Mouse (Mus musculus): ENCODE measurements around the gene Wipi2.
A peak's percentile ranks its signal among the peaks of the same experiment; 100 is the strongest.

Wipi2 gene

DNA sequence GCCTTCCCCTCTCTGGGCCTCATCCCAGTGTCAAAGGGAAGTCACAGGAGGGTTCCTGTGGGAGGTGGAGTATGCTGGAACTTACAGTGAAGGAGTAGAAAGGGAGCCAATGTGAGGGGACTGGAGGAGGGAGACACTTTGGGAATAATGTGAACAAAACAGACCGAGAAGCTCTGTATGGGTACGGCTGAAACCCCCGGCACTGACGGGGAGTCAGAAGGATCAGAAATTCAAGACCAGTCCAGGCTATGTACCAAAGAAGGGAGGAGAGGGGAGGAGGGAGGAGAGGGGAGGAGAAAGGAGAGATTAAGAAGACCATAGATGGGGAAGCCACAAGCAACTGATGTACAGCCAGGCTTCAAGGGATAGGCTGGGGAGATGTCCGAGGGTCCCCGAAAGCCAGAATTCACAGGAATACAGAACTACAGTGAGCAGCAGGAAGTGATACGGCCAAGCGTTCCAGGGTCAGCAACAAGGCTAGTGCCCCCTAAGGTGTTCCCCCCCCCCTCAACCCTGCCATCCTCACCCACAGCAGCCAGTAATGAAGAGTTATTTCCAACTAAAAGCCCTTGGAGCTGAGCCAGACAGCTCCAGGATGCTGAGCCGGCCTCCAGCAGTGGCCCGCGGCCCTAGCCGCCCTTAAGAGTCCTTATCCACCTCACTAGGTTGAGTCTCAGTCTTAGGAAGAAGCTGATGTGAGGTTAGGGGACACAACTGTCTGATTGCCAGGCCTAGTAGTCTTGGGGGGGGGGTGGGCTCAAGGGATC lies 65.7 kb downstream of the Wipi2 start:
- peak; percentile 66 to 70 for DNase-seq

DNA sequence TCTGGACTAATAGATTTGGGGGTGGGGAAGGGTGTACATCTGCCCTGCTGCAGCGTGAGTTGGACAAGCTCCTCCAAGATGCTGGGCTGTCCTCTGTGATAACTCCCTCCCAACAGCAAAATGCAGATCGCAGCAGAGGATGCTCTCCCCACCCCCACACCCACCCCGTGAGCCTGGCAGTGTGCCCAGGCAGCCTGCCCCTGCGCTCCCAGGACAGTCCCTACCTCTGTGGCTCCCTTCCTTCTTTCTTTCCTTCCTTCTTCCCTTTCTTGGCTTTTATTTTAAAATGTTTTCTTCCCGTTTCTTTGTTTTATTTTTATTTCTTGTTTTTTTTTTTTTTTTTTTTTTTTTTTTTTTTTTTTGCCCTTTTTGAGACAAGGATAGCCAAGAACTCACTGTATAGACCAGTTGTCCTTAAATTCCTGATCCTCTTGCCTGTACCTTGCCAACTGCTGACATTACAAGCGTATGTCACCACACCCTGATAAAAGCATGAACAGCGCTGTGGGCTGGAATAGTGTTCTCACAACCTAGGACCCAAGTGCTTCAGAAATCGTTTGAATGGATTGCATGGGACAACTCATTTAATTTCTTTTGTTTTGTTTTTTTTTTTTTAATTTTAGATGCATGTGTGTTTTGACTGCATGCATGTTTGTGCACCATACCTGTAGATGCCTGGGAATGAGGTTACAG lies 66.4 kb downstream of the Wipi2 start:
- peak; percentile 76 to 88 for DNase-seq

- DNase-seq: peak; percentile 48 to 51
Measured at GRCm38 (mm10) chr5:142694627-142695340, 67.3 kb downstream of the Wipi2 start.

DNA sequence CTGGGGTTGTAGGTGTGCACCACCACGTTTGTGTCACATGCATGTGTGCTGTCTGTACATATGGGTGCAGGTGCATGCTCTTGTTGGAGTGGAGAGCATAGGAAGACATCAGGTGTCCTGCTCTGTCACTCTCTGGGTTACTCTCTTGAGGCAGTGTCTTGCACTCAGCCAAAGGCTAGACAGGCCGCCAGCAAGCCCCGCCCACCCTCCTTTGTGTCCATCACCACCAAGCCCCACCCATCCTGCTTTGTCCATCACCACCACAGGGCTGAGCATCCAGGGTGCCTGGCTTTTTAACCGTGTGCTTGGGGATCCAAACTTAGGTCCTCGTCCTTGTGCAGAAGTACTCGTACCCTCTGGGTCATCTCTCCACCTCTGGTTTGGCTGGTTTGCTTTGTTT lies 68.8 kb downstream of the Wipi2 start:
- DNase-seq: peak; percentile 35 to 74

DNA sequence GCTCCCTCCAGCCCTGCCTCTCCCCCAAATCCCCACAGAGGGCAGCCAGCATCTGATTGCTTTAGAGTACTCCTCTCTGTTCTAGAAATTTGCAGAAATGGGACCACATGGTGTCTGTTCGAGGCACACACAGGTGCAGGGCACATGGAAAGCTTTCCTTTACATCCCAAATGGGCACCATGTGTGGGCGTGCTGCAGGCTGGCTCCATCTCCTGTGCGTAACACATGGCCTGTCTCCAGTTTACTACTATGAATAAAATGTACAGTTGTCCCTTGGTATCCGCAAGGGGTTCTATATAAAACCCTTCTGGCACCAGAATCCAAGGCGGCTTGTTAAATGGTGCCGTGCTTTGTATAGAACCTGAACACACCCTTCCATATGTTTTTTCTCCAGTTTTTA lies 69.4 kb downstream of the Wipi2 start:
- DNase-seq: peak; percentile 18 to 40

- no peak for DNase-seq
Measured at GRCm38 (mm10) chr5:142697742-142698141, 70.2 kb downstream of the Wipi2 start.

DNA sequence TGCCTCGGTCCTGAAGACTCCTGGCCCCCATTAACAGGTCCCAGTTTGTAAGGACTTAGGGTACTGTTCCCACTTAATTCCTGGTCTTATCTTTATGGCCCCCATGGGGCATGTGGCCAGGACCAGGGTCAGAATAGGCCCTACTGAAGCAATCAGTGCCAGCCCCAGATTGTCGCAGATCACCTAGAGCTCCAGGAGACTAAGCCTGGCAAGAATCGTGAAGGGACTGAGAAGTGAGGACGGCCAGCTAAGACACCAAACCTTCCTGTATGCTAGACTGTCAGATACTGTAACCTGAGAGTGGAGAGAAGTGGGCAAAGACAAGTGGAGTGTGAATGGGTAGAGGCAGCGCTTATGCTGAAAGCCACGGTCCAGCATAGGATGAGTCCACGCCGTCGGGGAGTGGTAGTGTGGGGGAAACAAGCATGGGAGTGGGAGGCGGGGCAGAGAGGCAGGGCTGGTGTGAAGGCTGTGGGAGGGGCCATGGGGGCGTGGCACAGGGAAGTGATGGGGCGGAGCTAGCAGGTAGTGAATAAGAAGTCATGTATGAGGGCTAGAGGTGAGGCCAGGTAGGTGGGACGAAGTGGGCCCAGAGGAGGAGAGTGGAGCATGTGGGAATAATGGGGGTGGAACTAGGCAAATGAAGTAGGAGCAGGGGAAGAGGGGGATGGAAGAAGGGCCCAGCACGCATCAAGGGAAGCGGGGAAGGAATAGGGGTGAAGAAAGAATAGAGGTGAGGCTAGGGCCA lies 73.5 kb downstream of the Wipi2 start:
- DNase-seq: peak in 1 of 2 experiments; percentile 72

GRCm38 (mm10) chr5:142701651-142702510 lies 74.4 kb downstream of the Wipi2 start:
- DNase-seq: peak; percentile 71 to 87

DNA sequence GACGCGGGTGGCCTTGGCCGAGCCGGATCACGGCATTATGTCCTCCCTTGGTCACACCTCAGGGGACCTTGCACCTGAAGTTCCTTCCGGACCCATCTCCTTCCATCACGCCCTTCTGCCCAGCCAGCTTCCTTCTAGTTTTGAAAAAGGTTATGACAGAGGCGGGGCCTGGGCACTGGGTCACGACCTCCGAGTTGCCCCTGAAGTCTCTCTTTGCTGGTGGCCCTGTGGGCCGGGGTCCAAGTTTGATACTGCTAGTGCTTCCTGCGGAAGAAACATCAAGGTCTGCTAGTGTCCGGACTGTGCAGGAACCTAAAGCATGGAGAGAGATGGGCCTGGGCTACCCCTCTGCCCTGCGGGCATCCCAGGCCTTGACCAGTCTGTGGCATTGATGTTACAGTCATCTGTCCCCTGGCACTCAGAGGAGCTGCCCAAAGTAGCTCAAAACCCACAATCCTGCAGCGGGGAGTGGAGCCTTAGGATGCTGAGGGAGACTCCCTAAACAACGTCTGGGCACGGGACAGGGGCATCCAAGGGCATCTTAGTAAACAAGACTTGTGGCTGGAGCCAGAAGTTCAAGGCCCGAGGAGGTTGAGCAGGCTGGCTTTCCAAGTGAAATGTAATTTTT lies 75.1 kb downstream of the Wipi2 start:
- peak in 1 of 2 experiments; percentile 56 for DNase-seq

GRCm38 (mm10) chr5:142703569-142703968 lies 76.1 kb downstream of the Wipi2 start:
- DNase-seq: peak; percentile 88 to 94

DNA sequence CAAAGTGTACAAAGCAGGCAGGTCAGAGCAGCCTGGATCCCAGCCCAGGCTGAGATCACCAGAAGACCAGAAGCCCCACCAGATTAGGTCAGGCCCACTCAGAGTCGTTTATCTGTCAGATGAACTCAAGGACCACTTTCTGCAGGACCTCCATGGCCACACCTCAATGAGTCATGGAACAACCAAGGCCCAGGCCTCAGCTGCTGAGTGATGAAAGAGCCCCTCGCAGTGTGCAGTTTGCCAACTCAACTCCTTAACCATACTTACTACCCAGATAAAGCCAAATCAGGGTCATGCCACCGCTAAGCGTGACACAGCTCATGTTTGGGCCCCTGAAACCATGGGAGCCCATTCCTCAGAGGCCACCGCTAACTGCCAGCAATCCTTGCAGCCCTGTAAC lies 80.2 kb downstream of the Wipi2 start:
- no peak for DNase-seq

DNA sequence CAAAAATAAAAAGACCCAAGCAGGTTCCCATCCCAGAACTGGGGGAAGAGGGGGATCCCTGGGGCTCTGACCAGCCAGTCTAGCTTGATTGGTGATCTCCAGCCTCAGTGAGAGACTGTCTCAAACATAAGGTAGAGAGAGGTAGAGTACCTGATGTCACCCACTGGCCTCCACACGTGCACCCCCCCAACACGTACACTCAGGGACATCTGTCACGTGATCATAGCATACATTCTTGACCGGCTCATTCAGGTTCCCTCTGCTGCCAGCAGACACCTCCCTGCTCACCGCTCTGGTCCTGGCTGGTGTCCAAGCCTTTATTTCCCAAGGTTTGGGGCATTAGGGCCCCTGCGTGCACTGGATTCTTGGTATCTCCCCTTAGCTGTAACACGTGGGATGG lies 81.9 kb downstream of the Wipi2 start:
- no peak for DNase-seq

GRCm38 (mm10) chr5:142712373-142712772 lies 84.9 kb downstream of the Wipi2 start:
- DNase-seq: no peak

DNA sequence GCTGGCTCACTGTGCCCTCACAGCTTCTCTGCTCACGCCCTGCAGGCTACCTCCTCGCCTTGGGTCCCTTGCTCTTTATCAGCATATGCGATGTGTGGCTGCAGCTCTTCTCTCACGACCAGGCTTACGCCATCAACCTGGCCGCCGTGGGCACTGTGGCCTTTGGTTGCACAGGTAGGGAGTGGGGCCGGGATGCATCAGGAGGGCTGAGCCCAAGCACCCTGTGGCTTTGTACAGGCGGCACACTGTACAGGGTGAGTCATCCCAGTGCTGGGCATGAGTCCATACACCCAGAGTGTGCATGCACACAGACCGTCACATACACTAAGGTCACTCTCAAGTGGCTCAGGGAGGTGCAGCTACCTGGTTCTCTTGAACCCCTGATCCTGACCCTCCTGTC lies 86.5 kb downstream of the Wipi2 start:
- peak; percentile 78 to 88 for DNase-seq

DNA sequence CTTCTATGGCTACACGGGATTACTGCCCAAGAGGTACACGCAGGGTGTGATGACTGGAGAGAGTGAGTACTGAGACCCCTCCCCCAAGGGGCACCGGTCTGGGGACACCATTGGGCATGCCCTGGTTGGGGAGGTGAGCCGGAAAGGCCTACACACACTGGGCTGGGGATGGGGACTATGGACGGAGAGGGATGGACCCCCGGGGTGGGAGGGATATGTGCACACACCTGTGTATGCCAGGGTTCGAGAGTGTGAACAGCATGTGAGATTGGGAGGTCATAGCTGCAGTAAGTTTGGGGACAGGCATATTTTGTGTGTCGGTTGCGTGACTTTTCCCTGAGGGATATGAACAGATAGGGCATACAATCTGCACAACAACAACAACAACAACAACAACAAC lies 87.6 kb downstream of the Wipi2 start:
- no peak for DNase-seq

- DNase-seq: peak; percentile 77 to 85
Measured at GRCm38 (mm10) chr5:142716056-142716455, 88.6 kb downstream of the Wipi2 start.

- peak; percentile 93 to 94 for DNase-seq
Measured at GRCm38 (mm10) chr5:142718037-142718436, 90.5 kb downstream of the Wipi2 start.

GRCm38 (mm10) chr5:142718486-142718885 lies 91.0 kb downstream of the Wipi2 start:
- no peak for DNase-seq

DNA sequence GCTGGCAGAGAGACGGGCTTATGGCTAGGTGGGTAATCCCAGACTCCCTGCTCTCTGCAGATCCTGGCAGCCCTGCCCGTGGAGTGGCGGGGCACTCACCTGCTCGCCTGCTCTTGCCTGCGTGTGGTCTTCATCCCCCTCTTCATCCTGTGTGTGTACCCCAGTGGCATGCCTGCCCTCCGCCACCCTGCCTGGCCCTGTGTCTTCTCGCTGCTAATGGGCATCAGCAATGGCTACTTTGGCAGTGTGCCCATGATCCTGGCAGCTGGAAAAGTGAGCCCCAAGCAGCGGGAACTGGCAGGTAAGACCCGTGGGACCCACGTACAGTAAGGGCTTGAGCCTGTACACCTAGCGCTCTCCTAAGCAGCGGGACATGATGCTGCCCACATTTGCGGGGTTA lies 92.4 kb downstream of the Wipi2 start:
- no peak for DNase-seq
